Comparison of ENCODE assay signal across 8 mouse cellular contexts in genomic region chr17:28769875-28770421, GRCm38 (mm10). TPM values are rescaled to one million over a fixed set of nuclear protein-coding genes. Genes with fewer than 3 reads are reported as not detected.
DNase-seq lines count a peak whose midpoint lies in the region; ATAC-seq lines count a peak whose summit lies in the region.

No protein-coding gene starts in this region.

- no peak for DNase-seq in heart, embryonic 10.5 days (ENCODE audit: low spot score)
- no peak for DNase-seq in heart, adult 8-10 months (ENCODE audit: low spot score)
- peak; percentile 19 to 52 for DNase-seq in kidney, postnatal 36 days
- peak; percentile 91 for DNase-seq in midbrain, embryonic 11.5 days (ENCODE audit: low spot score, missing footprints)
- no peak for DNase-seq in layer of hippocampus, postnatal 10 days (ENCODE audit: low spot score in 2 of 2)
- no peak for DNase-seq in c-Kit-positive CD71-positive TER-119-positive erythroid progenitor cells, embryonic 14.5 days (ENCODE audit: low spot score)

- H3K4me3 ChIP-seq in heart, embryonic 10.5 days: peak overlapping the region; percentile 64
- peak overlapping the region; percentile 23 for H3K4me3 ChIP-seq in brown adipose tissue, adult 24 weeks (ENCODE audit: insufficient read depth, low read depth, low read length)
- peak overlapping the region; percentile 48 for H3K4me3 ChIP-seq in heart, embryonic 12.5 days
- peak overlapping the region; percentile 27 for H3K4me3 ChIP-seq in midbrain, embryonic 11.5 days (ENCODE audit: low read depth, low read length)

- peak overlapping the region; percentile 82 for H3K4me2 ChIP-seq in heart, embryonic 12.5 days
- H3K4me2 ChIP-seq in midbrain, embryonic 11.5 days: peak overlapping the region; percentile 44

- peaks cover 21% of the 10 kb centered on the region for H3K4me1 ChIP-seq in heart, embryonic 10.5 days
- H3K4me1 ChIP-seq in brown adipose tissue, adult 24 weeks (ENCODE audit: control insufficient read depth, insufficient read depth, insufficient read length, low read length): peaks cover 6% of the 10 kb centered on the region; the same call in 1 of the 2 replicates
- peaks cover 17% of the 10 kb centered on the region for H3K4me1 ChIP-seq in heart, embryonic 12.5 days (replicated peaks)
- H3K4me1 ChIP-seq in midbrain, embryonic 11.5 days (ENCODE audit: control insufficient read depth, insufficient read depth, low read length): peaks cover 11% of the 10 kb centered on the region

- H3K9ac ChIP-seq in heart, embryonic 12.5 days: peak overlapping the region; percentile 64
- peak overlapping the region; percentile 33; the same call in 1 of the 2 replicates for H3K9ac ChIP-seq in midbrain, embryonic 11.5 days (ENCODE audit: low read length)

- WGBS in heart, embryonic 10.5 days: 3% methylated on average over 24 of the region's 24 CpGs
- WGBS in heart, embryonic 12.5 days: 3% methylated on average over 24 of the region's 24 CpGs
- 8% methylated on average over 24 of the region's 24 CpGs for WGBS in midbrain, embryonic 11.5 days

- peaks cover 52% of the 10 kb centered on the region for H3K27me3 ChIP-seq in heart, embryonic 10.5 days (ENCODE audit: insufficient read depth, poor library complexity, severe bottlenecking)
- H3K27me3 ChIP-seq in heart, embryonic 12.5 days (replicated peaks): peaks cover 41% of the 10 kb centered on the region
- peaks cover 31% of the 10 kb centered on the region for H3K27me3 ChIP-seq in midbrain, embryonic 11.5 days (ENCODE audit: control insufficient read depth, insufficient read depth, low read length)

- no peaks in the 10 kb centered on the region for H3K36me3 ChIP-seq in heart, embryonic 10.5 days
- H3K36me3 ChIP-seq in heart, embryonic 12.5 days: no peaks in the 10 kb centered on the region
- H3K36me3 ChIP-seq in midbrain, embryonic 11.5 days (ENCODE audit: control insufficient read depth, insufficient read depth, low read length): no peaks in the 10 kb centered on the region

- peak overlapping the region; percentile 69 for H3K27ac ChIP-seq in heart, embryonic 10.5 days
- H3K27ac ChIP-seq in brown adipose tissue, adult 24 weeks (replicated peaks; ENCODE audit: low read depth, low read length): no peak overlapping the region
- H3K27ac ChIP-seq in heart, embryonic 12.5 days (ENCODE audit: poor library complexity, severe bottlenecking): no peak overlapping the region
- no peak overlapping the region for H3K27ac ChIP-seq in midbrain, embryonic 11.5 days (ENCODE audit: low read depth, low read length)

- ATAC-seq in heart, embryonic 12.5 days (ENCODE audit: insufficient number of reproducible peaks, low FRiP score): peak; percentile 30; the same call in 1 of the 2 replicates
- no peak for ATAC-seq in midbrain, embryonic 11.5 days (ENCODE audit: low FRiP score)

- peaks cover 3% of the 10 kb centered on the region for H3K9me3 ChIP-seq in heart, embryonic 10.5 days
- H3K9me3 ChIP-seq in heart, embryonic 12.5 days (replicated peaks): peaks cover 3% of the 10 kb centered on the region; the same call in 1 of the 2 replicates
- H3K9me3 ChIP-seq in midbrain, embryonic 11.5 days (ENCODE audit: control insufficient read depth, low read length): no peaks in the 10 kb centered on the region

RNA-seq across cellular contexts. Expression of gene Mapk13, which starts 0.9 kb away (rescaled TPM):
- polyA plus RNA-seq in heart, embryonic 10.5 days (2016; fragmentation: Nextera tagmentation; extraction: Ambion mirVana): 5.3 and 13.6 TPM in 2 replicates
- total RNA-seq in heart, adult 8-10 months (2022): under 1 TPM in 2 of 4 experiments, not detected in 2; 0.16 to 0.83 TPM
- 0.75 TPM in 2 replicates for polyA plus RNA-seq in brown adipose tissue, adult 24 weeks (2012; ENCODE audit: insufficient read depth, insufficient read length, missing spikeins)
- 3.2 and 3.9 TPM in 2 replicates for polyA plus RNA-seq in heart, embryonic 12.5 days (2016; fragmentation: Nextera tagmentation; extraction: Ambion mirVana)
- polyA plus RNA-seq in midbrain, embryonic 11.5 days (2014; fragmentation: Nextera tagmentation; extraction: Ambion mirVana): 1.1 and 1.2 TPM in 2 replicates
- total RNA-seq in layer of hippocampus, postnatal 10 days (2021): 1 to 10 TPM in 1 of 2 experiments, under 1 TPM in 1; 0.96 to 2.2 TPM

RNA-seq across cellular contexts. Expression of gene Brpf3, which starts 30.9 kb away (rescaled TPM):
- polyA plus RNA-seq in heart, embryonic 10.5 days (2016; fragmentation: Nextera tagmentation; extraction: Ambion mirVana): 14.1 and 14.5 TPM in 2 replicates
- total RNA-seq in heart, adult 8-10 months (2022): 10 to 100 TPM in 3 of 4 experiments, 1 to 10 TPM in 1; 8.5 to 15.3 (median 14.6) TPM
- polyA plus RNA-seq in brown adipose tissue, adult 24 weeks (2012; ENCODE audit: insufficient read depth, insufficient read length, missing spikeins): 21.0 and 28.9 TPM in 2 replicates
- 13.2 and 15.4 TPM in 2 replicates for polyA plus RNA-seq in heart, embryonic 12.5 days (2016; fragmentation: Nextera tagmentation; extraction: Ambion mirVana)
- polyA plus RNA-seq in midbrain, embryonic 11.5 days (2014; fragmentation: Nextera tagmentation; extraction: Ambion mirVana): 6.5 and 9.7 TPM in 2 replicates
- total RNA-seq in layer of hippocampus, postnatal 10 days (2021): 10 to 100 TPM; 37.2 to 37.7 TPM

RNA-seq across cellular contexts. Expression of gene AC170998.1, which starts 44.1 kb away (rescaled TPM):
- 2.6 and 3.2 TPM in 2 replicates for polyA plus RNA-seq in heart, embryonic 10.5 days (2016; fragmentation: Nextera tagmentation; extraction: Ambion mirVana)
- total RNA-seq in heart, adult 8-10 months (2022): 1 to 10 TPM in 2 of 4 experiments, under 1 TPM in 1, not detected in 1; 0.46 to 1.5 (median 1.1) TPM
- 2.0 and 2.1 TPM in 2 replicates for polyA plus RNA-seq in brown adipose tissue, adult 24 weeks (2012; ENCODE audit: insufficient read depth, insufficient read length, missing spikeins)
- polyA plus RNA-seq in heart, embryonic 12.5 days (2016; fragmentation: Nextera tagmentation; extraction: Ambion mirVana): 3.1 and 3.3 TPM in 2 replicates
- polyA plus RNA-seq in midbrain, embryonic 11.5 days (2014; fragmentation: Nextera tagmentation; extraction: Ambion mirVana): 0.66 and 0.78 TPM in 2 replicates
- total RNA-seq in layer of hippocampus, postnatal 10 days (2021): 1 to 10 TPM; 1.9 to 2.4 TPM

Comparison
In these comparisons a context has a peak if more than half of its experiments do, and no peak if none do; other contexts are left out.
1. DNase-seq: peak in kidney, postnatal 36 days (2 of 2) and midbrain, embryonic 11.5 days (single experiment); none in heart, embryonic 10.5 days (single experiment), heart, adult 8-10 months (single experiment), layer of hippocampus, postnatal 10 days (0 of 2) and c-Kit-positive CD71-positive TER-119-positive erythroid progenitor cells, embryonic 14.5 days (single experiment).
2. Peak in every context shown above with its lines, with median percentiles within 50 percentile points of each other: H3K4me3 ChIP-seq.